Mouse (Mus musculus) midbrain, postnatal 0 days (tissue): ENCODE data around the gene Adcy3. TPM values are rescaled to one million over a fixed set of nuclear protein-coding genes. Genes with fewer than 3 reads are reported as not detected.

Experiments used
- ATAC-seq: fragments of 200-750 bp; cut with Nextera tagmentation; 2 replicates; pipeline ENCODE4 v1.8.0; 2017; ENCODE audit warnings: moderate number of reproducible peaks, mild to moderate bottlenecking, moderate TSS enrichment, moderate library complexity; ENCODE audit not compliant: low FRiP score
- DNase-seq: peaks from one replicate; pipeline ENCODE4 v3.0.0-alpha.2; 2015; ENCODE audit warnings: low spot score
- H3K27ac ChIP-seq: fragments of 300-500 bp; sonication (generic); 2 replicates; pipeline ENCODE4 v1.5.1; 2014; ENCODE audit warnings: low read depth, mild to moderate bottlenecking, low read length, mixed read lengths
- H3K27me3 ChIP-seq: fragments of 300-500 bp; sonication (generic); 2 replicates; pipeline ENCODE4 v1.6.1; 2014; ENCODE audit warnings: low read length, control low read depth, mixed read lengths; ENCODE audit not compliant: insufficient read depth
- H3K36me3 ChIP-seq: fragments of 300-500 bp; sonication (generic); 2 replicates; pipeline ENCODE4 v1.6.1; 2014; ENCODE audit warnings: low read length, control low read depth, mixed read lengths; ENCODE audit not compliant: insufficient read depth
- H3K4me1 ChIP-seq: fragments of 300-500 bp; sonication (generic); 2 replicates; pipeline ENCODE4 v1.6.1; 2014; ENCODE audit warnings: mild to moderate bottlenecking, control low read depth, antibody characterized with exemption, low read length, mixed read lengths; ENCODE audit not compliant: insufficient read depth
- H3K4me2 ChIP-seq: fragments of 300-500 bp; sonication (generic); 2 replicates; pipeline ENCODE4 v1.6.1; 2014; ENCODE audit warnings: low read depth, mild to moderate bottlenecking, low read length, mixed read lengths; ENCODE audit not compliant: poor library complexity, severe bottlenecking
- H3K4me3 ChIP-seq: fragments of 300-500 bp; sonication (generic); 2 replicates; pipeline ENCODE4 v1.5.1; 2014; ENCODE audit warnings: low read depth, mild to moderate bottlenecking, low read length, moderate library complexity
- H3K9ac ChIP-seq: fragments of 300-500 bp; sonication (generic); replicated peaks from 2 replicates; pipeline ENCODE4 v1.6.1; 2014; ENCODE audit warnings: mild to moderate bottlenecking, low read length, moderate library complexity, mixed read lengths; ENCODE audit not compliant: poor library complexity, severe bottlenecking
- H3K9me3 ChIP-seq: fragments of 300-500 bp; sonication (generic); 2 replicates; pipeline ENCODE4 v1.6.1; 2016; ENCODE audit warnings: low read length, control low read depth
- CTCF ChIP-seq: IDR thresholded peaks from 2 replicates; pipeline ENCODE4 v1.5.1; 2016; ENCODE audit warnings: antibody characterized with exemption, mild to moderate bottlenecking
- WGBS: fragments of 180-500 bp; shearing (Covaris S2); extraction: QIAGEN DNeasy Blood & Tissue Kit; methylation state at CpG from one replicate; pipeline ENCODE4 v1.1.7; 2014; 5-methylcytosine and 5-hydroxymethylcytosine counted together
- polyA plus RNA-seq: library from polyadenylated mRNA; unstranded; fragments of >200 nt; fragmentation: Nextera tagmentation; extraction: Ambion mirVana; gene quantifications from 2 replicates; pipeline ENCODE4 v1.2.1, GENCODE M21; 2015
- total RNA-seq: library from RNA; depleted of rRNA; stranded (reverse); fragments of >200 nt; gene quantifications from 2 replicates; pipeline ENCODE4 v1.2.3, GENCODE M21; 2014; rRNA removed

Adcy3 gene
- total and polyA plus RNA-seq, 2 experiments from 2014 or later, result 12.5 to 38.7 TPM

GRCm38 (mm10) chr12:4243805-4244204 is 110.9 kb downstream of the Adcy3 start:
- no peak overlapping the region for H3K4me2 ChIP-seq
- no peaks in the 10 kb centered on the region for H3K27me3 ChIP-seq
- no peak overlapping the region for H3K27ac ChIP-seq
- WGBS, result 82% methylated on average over 2 of the region's 2 CpGs
- no peak for DNase-seq
- ATAC-seq, result no peak
- no peaks in the 10 kb centered on the region for H3K9me3 ChIP-seq
- H3K9ac ChIP-seq, result no peak overlapping the region
- no peak for TF ChIP-seq CTCF
- H3K4me1 ChIP-seq, result no peaks in the 10 kb centered on the region
- H3K36me3 ChIP-seq, result peaks cover 4% of the 10 kb centered on the region
- no peak overlapping the region for H3K4me3 ChIP-seq

DNA sequence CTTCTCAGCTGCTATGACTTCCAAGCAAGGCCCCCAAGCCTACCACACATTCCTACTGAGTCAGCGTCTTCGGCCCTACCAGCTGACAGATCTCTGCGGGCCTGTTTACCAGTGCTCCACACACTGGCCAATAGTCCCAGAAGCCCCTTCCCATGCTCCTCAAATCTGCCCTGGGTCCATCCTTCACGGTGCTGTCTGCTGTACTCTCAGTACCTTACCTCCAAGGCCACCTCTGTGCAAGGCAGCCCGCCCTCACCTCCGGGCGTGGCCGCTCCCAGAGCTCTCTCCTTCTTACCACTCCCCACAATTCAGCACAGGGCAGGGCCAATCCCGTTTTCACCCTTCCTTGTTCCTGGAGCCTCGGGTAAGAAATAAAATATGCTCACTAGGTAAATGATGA is 112.8 kb downstream of the Adcy3 start:
- peaks cover 4% of the 10 kb centered on the region for H3K36me3 ChIP-seq
- DNase-seq (no peak), ATAC-seq (no peak)
- 88% methylated on average over 10 of the region's 10 CpGs for WGBS
- H3K27me3 ChIP-seq, result no peaks in the 10 kb centered on the region
- no peaks in the 10 kb centered on the region for H3K4me1 ChIP-seq
- no peak overlapping the region for H3K27ac ChIP-seq
- no peaks in the 10 kb centered on the region for H3K9me3 ChIP-seq
- no peak for TF ChIP-seq CTCF
- no peak overlapping the region for H3K4me3 ChIP-seq
- no peak overlapping the region for H3K9ac ChIP-seq
- H3K4me2 ChIP-seq, result no peak overlapping the region

DNA sequence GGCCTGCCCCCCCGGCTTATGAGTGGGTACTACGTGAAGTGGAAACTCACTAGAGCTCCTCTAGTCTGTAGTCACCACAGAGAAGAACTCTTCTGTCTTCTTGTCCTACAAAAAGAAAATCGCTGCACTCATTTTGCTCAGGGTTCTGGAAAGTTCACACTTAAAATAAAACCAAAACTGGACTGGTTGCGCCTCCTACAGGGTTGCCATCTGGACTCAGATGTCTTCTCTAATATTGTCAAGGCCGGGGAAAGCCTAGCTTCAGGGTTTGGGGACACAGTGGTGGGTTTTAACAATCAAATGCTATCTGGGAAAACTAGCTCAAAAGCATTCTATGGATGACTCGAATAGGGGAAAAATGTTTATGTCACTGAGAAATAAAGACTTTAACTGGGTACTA is 116.9 kb downstream of the Adcy3 start:
- Histone ChIP-seq H3K36me3 (peaks cover 11% of the 10 kb centered on the region), H3K9me3 (no peaks in the 10 kb centered on the region), H3K27me3 (no peaks in the 10 kb centered on the region), H3K4me2 (no peak overlapping the region), H3K4me1 (no peaks in the 10 kb centered on the region), H3K4me3 (no peak overlapping the region), H3K27ac (no peak overlapping the region), H3K9ac (no peak overlapping the region)
- DNase-seq (no peak), ATAC-seq (no peak)
- 87% methylated on average over 6 of the region's 6 CpGs for WGBS
- TF ChIP-seq CTCF, result no peak

DNA sequence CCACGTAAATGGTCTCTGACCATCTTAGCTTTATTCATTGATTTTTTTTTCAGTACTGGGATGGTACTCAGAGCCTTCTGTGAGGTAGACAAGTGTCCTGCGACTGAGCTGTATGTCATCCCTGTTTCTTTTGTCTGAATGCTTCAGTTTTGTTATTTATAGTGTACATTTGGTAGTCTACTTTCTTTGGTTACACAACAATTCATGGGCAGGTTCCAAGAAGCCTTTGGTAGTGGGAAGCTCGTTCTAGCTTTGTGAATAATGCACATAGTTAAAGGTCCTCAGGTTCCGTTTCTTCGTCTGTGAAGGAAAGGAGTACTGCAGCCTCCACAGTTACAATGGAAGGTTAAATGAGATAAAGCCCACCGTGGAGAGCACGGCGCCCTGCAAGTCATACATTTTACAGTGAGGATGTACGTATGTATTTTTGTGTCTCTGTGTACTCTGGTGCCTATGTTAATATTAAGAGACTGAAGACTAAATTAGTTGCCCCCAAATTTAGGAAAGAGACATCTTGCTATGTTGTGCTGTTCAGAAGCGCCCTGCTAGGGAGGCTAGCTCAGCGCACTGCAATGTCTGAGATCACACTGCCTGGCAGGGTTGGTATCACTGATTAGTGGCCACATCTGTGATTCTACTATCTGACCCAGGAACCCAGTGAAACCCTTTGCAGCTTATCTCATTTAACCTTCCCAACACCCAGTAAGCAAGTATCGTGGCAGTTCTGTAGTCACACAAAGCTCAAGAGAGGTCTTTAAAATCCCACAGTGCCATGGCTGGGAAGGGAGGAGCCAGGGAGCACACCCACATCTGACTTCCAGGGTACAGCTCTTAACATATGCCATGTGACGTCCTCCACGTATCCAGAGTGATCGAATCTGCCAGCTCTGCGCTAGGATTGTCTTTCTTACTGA is 120.1 kb downstream of the Adcy3 start:
- H3K9ac ChIP-seq, result no peak overlapping the region
- no peaks in the 10 kb centered on the region for H3K9me3 ChIP-seq
- peaks cover 14% of the 10 kb centered on the region; the same call in 1 of the 2 replicates for H3K36me3 ChIP-seq
- H3K4me2 ChIP-seq, result no peak overlapping the region
- H3K27ac ChIP-seq, result no peak overlapping the region
- no peak for TF ChIP-seq CTCF
- 92% methylated on average over 16 of the region's 16 CpGs for WGBS
- H3K4me3 ChIP-seq, result no peak overlapping the region
- H3K27me3 ChIP-seq, result no peaks in the 10 kb centered on the region
- no peaks in the 10 kb centered on the region for H3K4me1 ChIP-seq
- DNase-seq (no peak), ATAC-seq (no peak)

Other genes with a start within 250 kb of the Adcy3 start
- 2.2 and 2.4 TPM in 2 replicates for gene Pomc, start 178.2 kb upstream of the Adcy3 start, total RNA-seq
- 7.9 and 9.8 TPM in 2 replicates for gene Pomc, start 178.2 kb upstream of the Adcy3 start, polyA plus RNA-seq
- 111 and 117 TPM in 2 replicates for gene Efr3b, start 94.2 kb upstream of the Adcy3 start, total RNA-seq
- gene Efr3b, start 94.2 kb upstream of the Adcy3 start, polyA plus RNA-seq, result 30.1 and 32.8 TPM in 2 replicates
- 51.9 and 54.3 TPM in 2 replicates for gene Dnajc27, start 50.5 kb upstream of the Adcy3 start, total RNA-seq
- gene Dnajc27, start 50.5 kb upstream of the Adcy3 start, polyA plus RNA-seq, result 26.1 and 28.0 TPM in 2 replicates
- gene Ptrhd1, start 100.9 kb downstream of the Adcy3 start, total RNA-seq, result 6.9 and 8.5 TPM in 2 replicates
- gene Ptrhd1, start 100.9 kb downstream of the Adcy3 start, polyA plus RNA-seq, result 8.3 and 8.4 TPM in 2 replicates
- 7.0 and 9.3 TPM in 2 replicates for gene Cenpo, start 101.2 kb downstream of the Adcy3 start, total RNA-seq
- 5.4 and 5.8 TPM in 2 replicates for gene Cenpo, start 101.2 kb downstream of the Adcy3 start, polyA plus RNA-seq